19 mouse cellular contexts compared by ENCODE assay signal in genomic region chr7:31162324-31162723, GRCm38 (mm10). TPM values are rescaled to one million over a fixed set of nuclear protein-coding genes. Genes with fewer than 3 reads are reported as not detected.
DNase-seq lines count a peak whose midpoint lies in the region; ATAC-seq and TF ChIP-seq lines count a peak whose summit lies in the region.
"Had no signal": no experiment of that assay in that cellular context is flagged by ENCODE, and none has a peak within 500 bp of the region (broad histone marks: within the 10 kb centered on the region; RNA-seq: fewer than 3 reads in every experiment).

No protein-coding gene starts in this region.

- intact Hi-C loops in gastrocnemius, adult 2 months (cut with DNase I), result no loop called here
- intact Hi-C loops in gastrocnemius, postnatal 36 days (cut with DNase I), result no loop called here
- intact Hi-C loops in left cerebral cortex, adult 2 months (cut with DNase I), result no loop called here

- no peaks in the 10 kb centered on the region for H3K36me3 ChIP-seq in kidney, postnatal 0 days (ENCODE audit: insufficient read depth, low read length)
- H3K36me3 ChIP-seq: embryonic facial prominence, embryonic 15.5 days; forebrain, embryonic 10.5 days; heart, embryonic 10.5 days had no signal

- H3K9ac ChIP-seq in kidney, postnatal 0 days (ENCODE audit: low read depth, low read length), result no peak overlapping the region
- H3K9ac ChIP-seq: embryonic facial prominence, embryonic 15.5 days; liver, postnatal 0 days had no signal

- no peak for DNase-seq in gastrocnemius, adult 2 months
- DNase-seq in gastrocnemius, postnatal 36 days, result no peak
- peak; percentile 15 for DNase-seq in retina, postnatal 1 day
- no peak for DNase-seq in retina, embryonic 14.5 days (ENCODE audit: low spot score)
- DNase-seq in adrenal gland, postnatal 10 days, result peak; percentile 23
- DNase-seq in kidney, postnatal 0 days (ENCODE audit: low spot score), result peak; percentile 30
- no peak for DNase-seq in left cerebral cortex, adult 2 months (ENCODE audit: extremely low spot score in 1 of 2, low spot score in 2 of 2)
- DNase-seq in urinary bladder, postnatal 25 days (ENCODE audit: low spot score), result no peak
- DNase-seq: cerebellum, adult 9-10 months; gastrocnemius, postnatal 10 days; heart, postnatal 36 days; liver; liver, postnatal 0 days; lung, postnatal 36 days had no signal

- no peak overlapping the region for H3K4me2 ChIP-seq in kidney, postnatal 0 days (ENCODE audit: low read length)
- H3K4me2 ChIP-seq: embryonic facial prominence, embryonic 15.5 days had no signal

- no peak overlapping the region for H3K4me3 ChIP-seq in gastrocnemius, adult 2 months
- no peak overlapping the region for H3K4me3 ChIP-seq in kidney, postnatal 0 days (replicated peaks; ENCODE audit: low read depth, low read length)
- no peak overlapping the region for H3K4me3 ChIP-seq in left cerebral cortex, adult 2 months
- H3K4me3 ChIP-seq: embryonic facial prominence, embryonic 15.5 days; forebrain, embryonic 10.5 days; heart, embryonic 10.5 days had no signal

- H3K27ac ChIP-seq in gastrocnemius, adult 2 months, result 0 out of 2 replicates have a peak overlapping the region, but pooled peaks have one; percentile 17
- no peak overlapping the region for H3K27ac ChIP-seq in kidney, postnatal 0 days
- no peak overlapping the region for H3K27ac ChIP-seq in left cerebral cortex, adult 2 months
- H3K27ac ChIP-seq: embryonic facial prominence, embryonic 15.5 days; forebrain, embryonic 10.5 days; heart, embryonic 10.5 days had no signal

- no peak for TF ChIP-seq CTCF in gastrocnemius, adult 2 months (IDR thresholded peaks at IDR 0.05)
- no peak for TF ChIP-seq CTCF in kidney, postnatal 0 days (IDR thresholded peaks at IDR 0.05; ENCODE audit: low read depth)
- no peak for TF ChIP-seq CTCF in left cerebral cortex, adult 2 months (IDR thresholded peaks at IDR 0.05)

- no peak for ATAC-seq in kidney, postnatal 0 days (replicated peaks; ENCODE audit: low FRiP score, low read depth)
- ATAC-seq: hindbrain, embryonic 16.5 days; liver, postnatal 0 days had no signal

- no peaks in the 10 kb centered on the region for H3K9me3 ChIP-seq in kidney, postnatal 0 days (replicated peaks; ENCODE audit: low read length)
- H3K9me3 ChIP-seq: embryonic facial prominence, embryonic 15.5 days; heart, embryonic 10.5 days had no signal

- H3K27me3 ChIP-seq in kidney, postnatal 0 days (ENCODE audit: insufficient read depth, low read length), result no peaks in the 10 kb centered on the region
- H3K27me3 ChIP-seq: embryonic facial prominence, embryonic 15.5 days had no signal

- H3K4me1 ChIP-seq in kidney, postnatal 0 days (replicated peaks; ENCODE audit: insufficient read depth, low read length), result no peaks in the 10 kb centered on the region
- H3K4me1 ChIP-seq: embryonic facial prominence, embryonic 15.5 days; forebrain, embryonic 10.5 days had no signal

- 31% methylated on average over 11 of the region's 11 CpGs for WGBS in kidney, postnatal 0 days

RNA-seq across cellular contexts. Expression of gene Gramd1a, which starts 6.6 kb away (rescaled TPM):
- 10 to 100 TPM; 47.2 to 61.7 TPM for total RNA-seq in gastrocnemius, adult 2 months (2021)
- 10 to 100 TPM; 36.2 to 45.2 TPM for total RNA-seq in gastrocnemius, postnatal 36 days (2021)
- total RNA-seq in adrenal gland, postnatal 10 days (2021), result 10 to 100 TPM; 39.4 to 60.0 TPM
- 36.2 and 36.3 TPM in 2 replicates for polyA plus RNA-seq in kidney, postnatal 0 days (2015; fragmentation: Nextera tagmentation; extraction: Ambion mirVana)
- 100 to 1,000 TPM; 107 to 118 TPM for total RNA-seq in left cerebral cortex, adult 2 months (2021)

RNA-seq across cellular contexts. Expression of gene Scn1b, which starts 35.5 kb away (rescaled TPM):
- 100 to 1,000 TPM; 748 to 815 TPM for total RNA-seq in gastrocnemius, adult 2 months (2021)
- total RNA-seq in gastrocnemius, postnatal 36 days (2021), result 100 to 1,000 TPM; 835 to 915 TPM
- total RNA-seq in adrenal gland, postnatal 10 days (2021), result 10 to 100 TPM; 15.7 to 39.2 TPM
- polyA plus RNA-seq in kidney, postnatal 0 days (2015; fragmentation: Nextera tagmentation; extraction: Ambion mirVana), result 2.2 and 2.8 TPM in 2 replicates
- total RNA-seq in left cerebral cortex, adult 2 months (2021), result 100 to 1,000 TPM; 737 to 759 TPM

RNA-seq across cellular contexts. Expression of gene Hpn, which starts 47.2 kb away (rescaled TPM):
- total RNA-seq in gastrocnemius, adult 2 months (2021), result 10 to 100 TPM; 14.0 to 15.9 TPM
- total RNA-seq in gastrocnemius, postnatal 36 days (2021), result 10 to 100 TPM; 14.1 to 15.9 TPM
- total RNA-seq in adrenal gland, postnatal 10 days (2021), result 10 to 100 TPM; 25.1 to 65.2 TPM
- polyA plus RNA-seq in kidney, postnatal 0 days (2015; fragmentation: Nextera tagmentation; extraction: Ambion mirVana), result 106 and 110 TPM in 2 replicates
- total RNA-seq in left cerebral cortex, adult 2 months (2021), result 1 to 10 TPM; 2.5 to 8.3 TPM
- polyA plus RNA-seq: C2C12 had no signal

Comparison
In these comparisons a context has a peak if more than half of its experiments do, and no peak if none do; other contexts are left out.
1. DNase-seq: peak in retina, postnatal 1 day (single experiment), adrenal gland, postnatal 10 days (single experiment) and kidney, postnatal 0 days (single experiment); none in gastrocnemius, adult 2 months (single experiment), gastrocnemius, postnatal 36 days (0 of 2), retina, embryonic 14.5 days (single experiment), left cerebral cortex, adult 2 months (0 of 2) and urinary bladder, postnatal 25 days (single experiment).
2. RNA of gene Scn1b, which starts 35.5 kb away (total RNA-seq): 835 to 915 TPM in gastrocnemius, postnatal 36 days, 748 to 815 TPM in gastrocnemius, adult 2 months and 737 to 759 TPM in left cerebral cortex, adult 2 months; 15.7 to 39.2 TPM in adrenal gland, postnatal 10 days; every median in the first group is over 10 times any median in the second.